Mouse (Mus musculus): ENCODE data around the gene Nufip2. TPM values are rescaled to one million over a fixed set of nuclear protein-coding genes. Genes with fewer than 3 reads are reported as not detected.
A peak's percentile ranks its signal among the peaks of the same experiment; 100 is the strongest.

The Nufip2 gene
- polyA plus RNA-seq, 1 experiment from 2014 or later, result 4.7 TPM

- ATAC-seq (ENCODE audit: insufficient number of reproducible peaks, insufficient read depth, low FRiP score, low TSS enrichment, low read depth), result no peak
Observed at GRCm38 (mm10) chr11:77672746-77673145, 13.2 kb upstream of the Nufip2 start.

GRCm38 (mm10) chr11:77673428-77673991 lies 12.4 kb upstream of the Nufip2 start:
- H3K4me1 ChIP-seq (replicated peaks), result no peaks in the 10 kb centered on the region
- H3K36me3 ChIP-seq, result no peaks in the 10 kb centered on the region
- H3K9ac ChIP-seq (replicated peaks), result no peak overlapping the region
- H3K27me3 ChIP-seq, result no peaks in the 10 kb centered on the region
- no peak overlapping the region for H3K4me2 ChIP-seq
- no peak for ATAC-seq (ENCODE audit: insufficient number of reproducible peaks, insufficient read depth, low FRiP score, low TSS enrichment, low read depth)
- no peak overlapping the region for H3K27ac ChIP-seq
- peaks cover 4% of the 10 kb centered on the region; the same call in 1 of the 2 replicates for H3K9me3 ChIP-seq
- 71% methylated on average over 4 of the region's 4 CpGs for WGBS
- no peak overlapping the region for H3K4me3 ChIP-seq (replicated peaks)

More at GRCm38 (mm10) chr11:77672746-77673145, 13.2 kb upstream of the Nufip2 start:
- Histone ChIP-seq H3K4me1 (replicated peaks) (no peaks in the 10 kb centered on the region), H3K27me3 (no peaks in the 10 kb centered on the region), H3K9me3 (peaks cover 4% of the 10 kb centered on the region; the same call in 1 of the 2 replicates), H3K4me2 (no peak overlapping the region), H3K4me3 (replicated peaks) (no peak overlapping the region), H3K27ac (no peak overlapping the region), H3K36me3 (no peaks in the 10 kb centered on the region), H3K9ac (replicated peaks) (no peak overlapping the region)
- WGBS, result 96% methylated on average over 2 of the region's 2 CpGs

- H3K27ac ChIP-seq, result no peak overlapping the region
- no peak overlapping the region for H3K4me2 ChIP-seq
- no peak overlapping the region for H3K9ac ChIP-seq (replicated peaks)
- H3K4me3 ChIP-seq (replicated peaks), result no peak overlapping the region
- H3K9me3 ChIP-seq, result no peaks in the 10 kb centered on the region
- H3K36me3 ChIP-seq, result no peaks in the 10 kb centered on the region
- H3K27me3 ChIP-seq, result no peaks in the 10 kb centered on the region
- no peak for ATAC-seq (ENCODE audit: insufficient number of reproducible peaks, insufficient read depth, low FRiP score, low TSS enrichment, low read depth)
- WGBS, result 45% methylated on average over 2 of the region's 2 CpGs
- H3K4me1 ChIP-seq (replicated peaks), result no peaks in the 10 kb centered on the region
Observed at GRCm38 (mm10) chr11:77680018-77680417, 5.9 kb upstream of the Nufip2 start.

- ATAC-seq (ENCODE audit: insufficient number of reproducible peaks, insufficient read depth, low FRiP score, low TSS enrichment, low read depth), result no peak
- Histone ChIP-seq H3K4me2 (no peak overlapping the region), H3K27ac (no peak overlapping the region), H3K27me3 (no peaks in the 10 kb centered on the region), H3K9ac (replicated peaks) (no peak overlapping the region), H3K36me3 (peaks cover 4% of the 10 kb centered on the region; the same call in 1 of the 2 replicates), H3K4me3 (replicated peaks) (no peak overlapping the region), H3K4me1 (replicated peaks) (peaks cover 8% of the 10 kb centered on the region), H3K9me3 (no peaks in the 10 kb centered on the region)
- WGBS, result 70% methylated on average over 2 of the region's 2 CpGs
Observed at GRCm38 (mm10) chr11:77684896-77685295, 1.1 kb upstream of the Nufip2 start.

- H3K9me3 ChIP-seq, result no peaks in the 10 kb centered on the region
- peak overlapping the region; percentile 99 for H3K9ac ChIP-seq (replicated peaks)
- H3K4me2 ChIP-seq, result peak overlapping the region; percentile 75
- 0% methylated on average over 18 of the region's 30 CpGs for WGBS
- peak overlapping the region; percentile 98 for H3K27ac ChIP-seq
- H3K36me3 ChIP-seq, result peaks cover 17% of the 10 kb centered on the region
- ATAC-seq (ENCODE audit: insufficient number of reproducible peaks, insufficient read depth, low FRiP score, low TSS enrichment, low read depth), result peak; percentile 66
- peaks cover 8% of the 10 kb centered on the region for H3K4me1 ChIP-seq (replicated peaks)
- H3K4me3 ChIP-seq (replicated peaks), result peak overlapping the region; percentile 99
- no peaks in the 10 kb centered on the region for H3K27me3 ChIP-seq
Observed at GRCm38 (mm10) chr11:77686346-77686840, 438 bp downstream of the Nufip2 start.

- H3K4me1 ChIP-seq (replicated peaks), result peaks cover 8% of the 10 kb centered on the region
- H3K36me3 ChIP-seq, result peaks cover 23% of the 10 kb centered on the region
- no peak for ATAC-seq (ENCODE audit: insufficient number of reproducible peaks, insufficient read depth, low FRiP score, low TSS enrichment, low read depth)
- no peaks in the 10 kb centered on the region for H3K9me3 ChIP-seq
- no peaks in the 10 kb centered on the region for H3K27me3 ChIP-seq
- peak overlapping the region; percentile 99 for H3K9ac ChIP-seq (replicated peaks)
- peak overlapping the region; percentile 75 for H3K4me2 ChIP-seq
- WGBS, result under 1% methylated on average over 58 of the region's 76 CpGs
- peak overlapping the region; percentile 98 for H3K27ac ChIP-seq
- H3K4me3 ChIP-seq (replicated peaks), result peak overlapping the region; percentile 99
Observed at GRCm38 (mm10) chr11:77686841-77687540, 1.0 kb downstream of the Nufip2 start.

- no peak for ATAC-seq (ENCODE audit: insufficient number of reproducible peaks, insufficient read depth, low FRiP score, low TSS enrichment, low read depth)
Observed at GRCm38 (mm10) chr11:77687541-77688131, 1.7 kb downstream of the Nufip2 start.

GRCm38 (mm10) chr11:77693026-77693425 lies 7.1 kb downstream of the Nufip2 start:
- no peak for ATAC-seq (ENCODE audit: insufficient number of reproducible peaks, insufficient read depth, low FRiP score, low TSS enrichment, low read depth)
- H3K36me3 ChIP-seq, result peaks cover 72% of the 10 kb centered on the region
- WGBS, result 98% methylated on average over 3 of the region's 3 CpGs

More at GRCm38 (mm10) chr11:77687541-77688131, 1.7 kb downstream of the Nufip2 start:
- Histone ChIP-seq H3K27ac (peak overlapping the region; percentile 98), H3K36me3 (peaks cover 30% of the 10 kb centered on the region), H3K4me2 (peak overlapping the region; percentile 75), H3K9ac (replicated peaks) (peak overlapping the region; percentile 99), H3K4me1 (replicated peaks) (peaks cover 8% of the 10 kb centered on the region), H3K4me3 (replicated peaks) (peak overlapping the region; percentile 99), H3K9me3 (no peaks in the 10 kb centered on the region), H3K27me3 (no peaks in the 10 kb centered on the region)
- under 1% methylated on average over 37 of the region's 40 CpGs for WGBS

GRCm38 (mm10) chr11:77697232-77697631 lies 11.3 kb downstream of the Nufip2 start:
- no peaks in the 10 kb centered on the region for H3K9me3 ChIP-seq
- peaks cover 84% of the 10 kb centered on the region for H3K36me3 ChIP-seq
- no peaks in the 10 kb centered on the region for H3K27me3 ChIP-seq
- ATAC-seq (ENCODE audit: insufficient number of reproducible peaks, insufficient read depth, low FRiP score, low TSS enrichment, low read depth), result no peak
- no peak overlapping the region for H3K9ac ChIP-seq (replicated peaks)
- no peak overlapping the region for H3K4me2 ChIP-seq
- 69% methylated on average over 2 of the region's 2 CpGs for WGBS
- no peaks in the 10 kb centered on the region; the same call in 1 of the 2 replicates for H3K4me1 ChIP-seq (replicated peaks)
- H3K27ac ChIP-seq, result no peak overlapping the region
- no peak overlapping the region for H3K4me3 ChIP-seq (replicated peaks)

More at GRCm38 (mm10) chr11:77693026-77693425, 7.1 kb downstream of the Nufip2 start:
- Histone ChIP-seq H3K9me3 (no peaks in the 10 kb centered on the region), H3K4me1 (replicated peaks) (peaks cover 6% of the 10 kb centered on the region), H3K27me3 (no peaks in the 10 kb centered on the region), H3K27ac (no peak overlapping the region), H3K4me3 (replicated peaks) (no peak overlapping the region), H3K9ac (replicated peaks) (no peak overlapping the region), H3K4me2 (no peak overlapping the region)

- no peak for ATAC-seq (ENCODE audit: insufficient number of reproducible peaks, insufficient read depth, low FRiP score, low TSS enrichment, low read depth)
- H3K9ac ChIP-seq (replicated peaks), result no peak overlapping the region
- H3K4me1 ChIP-seq (replicated peaks), result no peaks in the 10 kb centered on the region
- no peak overlapping the region for H3K27ac ChIP-seq
- H3K9me3 ChIP-seq, result no peaks in the 10 kb centered on the region
- no peak overlapping the region for H3K4me2 ChIP-seq
- 88% methylated on average over 3 of the region's 3 CpGs for WGBS
- no peak overlapping the region for H3K4me3 ChIP-seq (replicated peaks)
- H3K27me3 ChIP-seq, result no peaks in the 10 kb centered on the region
- H3K36me3 ChIP-seq, result peaks cover 73% of the 10 kb centered on the region
Observed at GRCm38 (mm10) chr11:77705920-77706319, 20.0 kb downstream of the Nufip2 start.

GRCm38 (mm10) chr11:77709039-77709438 lies 23.1 kb downstream of the Nufip2 start:
- no peaks in the 10 kb centered on the region for H3K9me3 ChIP-seq
- no peak overlapping the region for H3K4me2 ChIP-seq
- ATAC-seq (ENCODE audit: insufficient number of reproducible peaks, insufficient read depth, low FRiP score, low TSS enrichment, low read depth), result no peak
- no peak overlapping the region for H3K9ac ChIP-seq (replicated peaks)
- H3K4me1 ChIP-seq (replicated peaks), result no peaks in the 10 kb centered on the region
- no peak overlapping the region for H3K27ac ChIP-seq
- WGBS, result 74% methylated on average over 3 of the region's 3 CpGs
- H3K4me3 ChIP-seq (replicated peaks), result no peak overlapping the region
- peaks cover 59% of the 10 kb centered on the region for H3K36me3 ChIP-seq
- no peaks in the 10 kb centered on the region for H3K27me3 ChIP-seq
